Mouse (Mus musculus) lung, postnatal 36 days (tissue): ENCODE measurements at regions not wholly inside any gene's neighbourhood (a gene's known extent, or its start where the extent isn't known, plus 50 kb on each side); places are given as distances from the start of the nearest gene placed in this dataset.

ENCODE experiments used
- DNase-seq: peaks from one replicate; pipeline ENCODE4 v3.0.0; 2022; ENCODE audit warnings: mixed read lengths

GRCm38 (mm10) chr11:66605998-66606397, 80.2 kb upstream of the Shisa6 start:
- DNase-seq, result no peak

GRCm38 (mm10) chr11:66606646-66607045, 80.9 kb upstream of the Shisa6 start:
- DNase-seq, result no peak

- no peak for DNase-seq
Measured at GRCm38 (mm10) chr11:66609733-66610132, 84.0 kb upstream of the Shisa6 start.

- DNase-seq, result peak; percentile 12
Measured at GRCm38 (mm10) chr11:66613150-66613549, 87.4 kb upstream of the Shisa6 start.

- DNase-seq, result no peak
Measured at GRCm38 (mm10) chr11:66625491-66625890, 99.7 kb upstream of the Shisa6 start.

GRCm38 (mm10) chr11:66656810-66657209, 131.0 kb upstream of the Shisa6 start:
- no peak for DNase-seq

GRCm38 (mm10) chr11:66674581-66674980, 148.8 kb upstream of the Shisa6 start:
- no peak for DNase-seq

GRCm38 (mm10) chr11:66680057-66680621, 154.4 kb upstream of the Shisa6 start:
- DNase-seq, result no peak

- DNase-seq, result no peak
Measured at GRCm38 (mm10) chr11:66681892-66682291, 156.1 kb upstream of the Shisa6 start.

- DNase-seq, result no peak
Measured at GRCm38 (mm10) chr11:66684181-66684580, 158.4 kb upstream of the Shisa6 start.

GRCm38 (mm10) chr11:66694651-66695266, 169.0 kb upstream of the Shisa6 start:
- no peak for DNase-seq

- no peak for DNase-seq
Measured at GRCm38 (mm10) chr11:66696791-66697190, 171.0 kb upstream of the Shisa6 start.

GRCm38 (mm10) chr11:66745479-66745878, 166.3 kb upstream of the Pirt start:
- DNase-seq, result no peak

GRCm38 (mm10) chr11:66789997-66790396, 121.8 kb upstream of the Pirt start:
- no peak for DNase-seq

- DNase-seq, result no peak
Measured at GRCm38 (mm10) chr11:66806887-66807286, 104.9 kb upstream of the Pirt start.

- no peak for DNase-seq
Measured at GRCm38 (mm10) chr11:66813310-66813709, 98.5 kb upstream of the Pirt start.

GRCm38 (mm10) chr11:66813731-66814130, 98.0 kb upstream of the Pirt start:
- DNase-seq, result no peak

GRCm38 (mm10) chr11:66835864-66836263, 75.9 kb upstream of the Pirt start:
- DNase-seq, result no peak

- no peak for DNase-seq
Measured at GRCm38 (mm10) chr11:66836633-66837380, 75.0 kb upstream of the Pirt start.

- DNase-seq, result no peak
Measured at GRCm38 (mm10) chr11:66845238-66845637, 66.5 kb upstream of the Pirt start.

- no peak for DNase-seq
Measured at GRCm38 (mm10) chr11:66846043-66846775, 65.6 kb upstream of the Pirt start.
